In genomic region chr5:112575151-112575915, GRCm38 (mm10) we compare ENCODE assay signal across 8 mouse cellular contexts. TPM values are rescaled to one million over a fixed set of nuclear protein-coding genes. Genes with fewer than 3 reads are reported as not detected.
A peak's percentile ranks its signal among the peaks of the same experiment; 100 is the strongest.
DNase-seq lines count a peak whose midpoint lies in the region; ATAC-seq and TF ChIP-seq lines count a peak whose summit lies in the region.

No protein-coding gene starts in this region.

- TF ChIP-seq CTCF in midbrain, postnatal 0 days (IDR thresholded peaks at IDR 0.05), result no peak

- no peaks in the 10 kb centered on the region for H3K36me3 ChIP-seq in forebrain, embryonic 14.5 days (ENCODE audit: control insufficient read depth, insufficient read depth, low read length)
- H3K36me3 ChIP-seq in midbrain, postnatal 0 days (ENCODE audit: insufficient read depth, low read length), result no peaks in the 10 kb centered on the region

- H3K4me3 ChIP-seq in forebrain, embryonic 14.5 days (ENCODE audit: low read depth, low read length), result peak overlapping the region; percentile 72
- peak overlapping the region; percentile 83 for H3K4me3 ChIP-seq in midbrain, postnatal 0 days (ENCODE audit: low read depth, low read length)

- ATAC-seq in forebrain, embryonic 14.5 days, result no peak
- ATAC-seq in midbrain, postnatal 0 days (ENCODE audit: low FRiP score), result no peak
- ATAC-seq in megakaryocyte progenitor cell, adult 5-6 weeks (replicated peaks; ENCODE audit: poor library complexity), result no peak

- no peaks in the 10 kb centered on the region for H3K27me3 ChIP-seq in forebrain, embryonic 14.5 days (replicated peaks; ENCODE audit: control insufficient read depth, insufficient read depth, low read length)
- no peaks in the 10 kb centered on the region for H3K27me3 ChIP-seq in midbrain, postnatal 0 days (ENCODE audit: insufficient read depth, low read length)

- no peaks in the 10 kb centered on the region for H3K9me3 ChIP-seq in forebrain, embryonic 14.5 days (replicated peaks; ENCODE audit: control insufficient read depth, low read length)
- no peaks in the 10 kb centered on the region for H3K9me3 ChIP-seq in midbrain, postnatal 0 days (ENCODE audit: low read length)

- peak overlapping the region; percentile 80 for H3K4me2 ChIP-seq in forebrain, embryonic 14.5 days (ENCODE audit: low read length)
- peak overlapping the region; percentile 82 for H3K4me2 ChIP-seq in midbrain, postnatal 0 days (ENCODE audit: low read depth, low read length, poor library complexity, severe bottlenecking)

- WGBS in forebrain, embryonic 14.5 days, result 4% methylated on average over 12 of the region's 12 CpGs
- WGBS in midbrain, postnatal 0 days, result 3% methylated on average over 12 of the region's 12 CpGs

- peak overlapping the region; percentile 90 for H3K9ac ChIP-seq in forebrain, embryonic 14.5 days (ENCODE audit: low read length)
- peak overlapping the region; percentile 96 for H3K9ac ChIP-seq in midbrain, postnatal 0 days (replicated peaks; ENCODE audit: low read length, poor library complexity, severe bottlenecking)

- H3K4me1 ChIP-seq in forebrain, embryonic 14.5 days (ENCODE audit: control insufficient read depth, insufficient read depth, low read length), result peaks cover 24% of the 10 kb centered on the region
- H3K4me1 ChIP-seq in midbrain, postnatal 0 days (ENCODE audit: insufficient read depth, low read length), result peaks cover 17% of the 10 kb centered on the region; the same call in 1 of the 2 replicates

- no peak overlapping the region for H3K27ac ChIP-seq in forebrain, embryonic 14.5 days (ENCODE audit: low read depth, low read length)
- peak overlapping the region; percentile 27; the same call in 1 of the 2 replicates for H3K27ac ChIP-seq in midbrain, postnatal 0 days (ENCODE audit: low read depth, low read length)

- peak; percentile 62 for DNase-seq in adrenal gland, postnatal 10 days
- no peak for DNase-seq in adrenal gland, adult 8-10 months
- DNase-seq in lung, postnatal 14 days, result peak; percentile 43
- no peak for DNase-seq in lung, postnatal 36 days
- DNase-seq in forebrain, embryonic 14.5 days (ENCODE audit: low spot score), result peak; percentile 41
- no peak for DNase-seq in midbrain, postnatal 0 days (ENCODE audit: low spot score)
- no peak for DNase-seq in heart, adult 18-20 months

RNA-seq across cellular contexts. Expression of gene Sez6l, which starts 1.7 kb away (rescaled TPM):
- total RNA-seq in adrenal gland, postnatal 10 days (2021), result 1 to 10 TPM; 3.8 to 4.5 TPM
- total RNA-seq in adrenal gland, adult 8-10 months (2022), result 10 to 100 TPM in 1 of 4 experiments, 1 to 10 TPM in 3; 5.5 to 10.8 (median 7.5) TPM
- polyA plus RNA-seq in forebrain, embryonic 14.5 days (2014; fragmentation: Nextera tagmentation; extraction: Ambion mirVana), result 22.1 and 27.9 TPM in 2 replicates
- 101 and 115 TPM in 2 replicates for total RNA-seq in midbrain, postnatal 0 days (2014; rRNA removed)
- polyA plus RNA-seq in midbrain, postnatal 0 days (2015; fragmentation: Nextera tagmentation; extraction: Ambion mirVana), result 60.7 and 65.7 TPM in 2 replicates
- total RNA-seq in megakaryocyte progenitor cell, adult 5-6 weeks (2015), result not detected in 2 replicates
- total RNA-seq in megakaryocyte progenitor cell, adult 5-6 weeks (2017), result not detected in 2 replicates
- under 1 TPM; 0.05 to 0.10 TPM for total RNA-seq in heart, adult 18-20 months (2021)

Comparison
In these comparisons a context has a peak if more than half of its experiments do, and no peak if none do; other contexts are left out.
1. DNase-seq: peak in adrenal gland, postnatal 10 days (single experiment), lung, postnatal 14 days (single experiment) and forebrain, embryonic 14.5 days (single experiment); none in adrenal gland, adult 8-10 months (single experiment), lung, postnatal 36 days (single experiment), midbrain, postnatal 0 days (single experiment) and heart, adult 18-20 months (0 of 2).